Mouse (Mus musculus) limb, embryonic 11.5 days (tissue): ENCODE data around the gene Gm4858. TPM values are rescaled to one million over a fixed set of nuclear protein-coding genes. Genes with fewer than 3 reads are reported as not detected.
"Not testable (repeated sequence)": the region's sequence is repeated elsewhere in the genome, so short reads cannot be mapped to it uniquely, and the experiment has no call there.

ENCODE experiments used
- ATAC-seq: fragments of 200-750 bp; cut with Nextera tagmentation; 2 replicates; pipeline ENCODE4 v1.8.0; 2017; ENCODE audit warnings: low read depth; ENCODE audit not compliant: insufficient number of reproducible peaks, low FRiP score, low TSS enrichment
- DNase-seq: peaks from one replicate; pipeline ENCODE4 v3.0.0-alpha.2; 2015; ENCODE audit warnings: low spot score
- H3K27ac ChIP-seq: fragments of 300-500 bp; sonication (generic); replicated peaks from 2 replicates; pipeline ENCODE4 v1.5.1; 2014; ENCODE audit warnings: low read depth, mild to moderate bottlenecking, low read length
- H3K27me3 ChIP-seq: fragments of 300-500 bp; sonication (generic); 2 replicates; pipeline ENCODE4 v1.6.1; 2014; ENCODE audit warnings: mild to moderate bottlenecking, low read length, mixed read lengths; ENCODE audit not compliant: control insufficient read depth, insufficient read depth
- H3K36me3 ChIP-seq: fragments of 300-500 bp; sonication (generic); 2 replicates; pipeline ENCODE4 v1.6.1; 2014; ENCODE audit warnings: mild to moderate bottlenecking, low read length, moderate library complexity, mixed read lengths; ENCODE audit not compliant: control insufficient read depth, insufficient read depth
- H3K4me1 ChIP-seq: fragments of 300-500 bp; sonication (generic); 2 replicates; pipeline ENCODE4 v1.6.1; 2014; ENCODE audit warnings: low read length, mixed read lengths; ENCODE audit not compliant: control insufficient read depth, insufficient read depth
- H3K4me2 ChIP-seq: fragments of 300-500 bp; sonication (generic); 2 replicates; pipeline ENCODE4 v1.6.1; 2014; ENCODE audit warnings: low read depth, mild to moderate bottlenecking, moderate library complexity; ENCODE audit not compliant: severe bottlenecking
- H3K4me3 ChIP-seq: fragments of 300-500 bp; sonication (generic); 2 replicates; pipeline ENCODE4 v1.5.1; 2014; ENCODE audit warnings: low read depth, low read length
- H3K9ac ChIP-seq: fragments of 300-500 bp; sonication (generic); 2 replicates; pipeline ENCODE4 v1.6.1; 2014; ENCODE audit warnings: mild to moderate bottlenecking, low read length
- H3K9me3 ChIP-seq: fragments of 300-500 bp; sonication (generic); 2 replicates; pipeline ENCODE4 v1.6.1; 2016; ENCODE audit warnings: low read length; ENCODE audit not compliant: control insufficient read depth
- WGBS: fragments of 180-500 bp; shearing (Covaris S2); extraction: QIAGEN DNeasy Blood & Tissue Kit; methylation state at CpG from one replicate; pipeline ENCODE4 v1.1.7; 2014; 5-methylcytosine and 5-hydroxymethylcytosine counted together
- polyA plus RNA-seq: library from polyadenylated mRNA; unstranded; fragments of >200 nt; fragmentation: Nextera tagmentation; extraction: Ambion mirVana; gene quantifications from 2 replicates; pipeline ENCODE4 v1.2.1, GENCODE M21; 2014

Gene Gm4858
- polyA plus RNA-seq, result not detected in 2 replicates

DNA sequence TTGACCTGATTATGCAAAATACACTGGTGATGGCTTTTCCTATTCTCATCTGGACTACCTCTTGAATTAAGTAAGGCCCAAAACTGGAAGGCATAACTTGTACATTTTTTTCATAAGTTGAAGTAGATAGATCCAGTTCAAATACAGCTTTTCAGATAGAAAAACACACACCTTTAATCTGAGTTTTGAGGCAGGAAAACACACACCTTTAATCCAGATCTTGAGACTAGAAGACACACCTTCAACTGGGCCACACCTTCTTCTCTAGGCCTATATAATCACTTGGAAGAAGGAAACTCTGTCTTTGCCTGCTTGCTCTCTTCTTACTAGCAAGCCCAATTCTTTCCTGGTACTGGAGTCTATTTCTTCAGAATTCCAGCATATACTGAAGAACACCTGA lies at the start of gene Gm4858:
Gm4858 (plus strand) TSS at position 301 of the 400 bp plus-strand sequence.
- not testable (repeated sequence) for H3K4me1 ChIP-seq, H3K9ac ChIP-seq, H3K9me3 ChIP-seq, DNase-seq, H3K4me3 ChIP-seq, ATAC-seq, H3K4me2 ChIP-seq, H3K27ac ChIP-seq, H3K27me3 ChIP-seq, H3K36me3 ChIP-seq

DNA sequence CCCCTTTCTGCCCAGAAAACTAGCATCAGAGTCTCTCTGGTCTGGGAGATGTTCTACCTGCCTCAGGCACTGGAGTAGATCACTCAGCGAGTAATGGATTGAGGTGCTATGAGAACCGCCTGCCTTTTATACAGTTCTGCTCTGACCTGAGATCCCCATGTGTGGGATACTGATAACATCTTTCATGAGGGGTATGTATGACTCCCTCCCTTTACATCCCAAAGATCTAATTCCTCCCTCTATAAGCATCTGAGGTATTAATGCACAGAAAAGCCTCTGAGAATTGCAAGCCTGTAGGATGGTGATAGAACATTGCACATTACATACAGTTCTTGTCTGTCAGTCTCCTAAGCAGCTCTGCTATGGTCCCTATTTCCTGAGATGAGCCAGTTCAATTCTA lies 49.7 kb upstream of the Gm4858 start, which contains the start of gene Lce1m:
Lce1m (minus strand) TSS at position 101 of the 400 bp plus-strand sequence.
- 87% methylated on average over 2 of the region's 2 CpGs for WGBS
- Histone ChIP-seq H3K9me3 (no peaks in the 10 kb centered on the region), H3K27me3 (no peaks in the 10 kb centered on the region), H3K9ac (no peak within 1 kb of the TSS), H3K4me2 (no peak within 1 kb of the TSS), H3K4me1 (no peaks in the 10 kb centered on the region), H3K36me3 (no peaks in the 10 kb centered on the region), H3K4me3 (no peak within 1 kb of the TSS), H3K27ac (no peak within 1 kb of the TSS)
- DNase-seq (no peak), ATAC-seq (no peak)

DNA sequence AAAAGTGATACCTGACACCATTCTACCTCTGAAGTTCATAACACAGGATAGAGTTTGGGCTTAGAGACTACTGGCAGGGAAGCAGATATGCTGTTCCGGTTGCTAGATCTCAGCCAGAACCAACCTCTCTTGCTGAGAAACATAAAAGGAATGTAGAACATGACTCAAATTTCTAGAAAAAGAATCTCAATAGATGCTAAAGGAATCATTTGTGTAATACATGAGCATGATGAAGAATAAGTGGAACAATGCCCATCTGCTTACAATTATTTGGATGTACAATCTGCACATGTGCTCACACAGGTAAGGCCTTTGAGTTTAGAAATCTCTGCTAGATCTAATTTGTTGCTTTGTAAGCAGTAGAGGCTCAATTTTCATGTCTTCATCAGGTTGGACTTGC lies 47.5 kb upstream of the Gm4858 start:
- Histone ChIP-seq H3K4me2 (no peak overlapping the region), H3K9ac (no peak overlapping the region), H3K27me3 (no peaks in the 10 kb centered on the region), H3K4me3 (no peak overlapping the region), H3K27ac (no peak overlapping the region), H3K36me3 (no peaks in the 10 kb centered on the region), H3K9me3 (no peaks in the 10 kb centered on the region), H3K4me1 (no peaks in the 10 kb centered on the region)
- no peak for ATAC-seq
- no peak for DNase-seq
- WGBS, result 91% methylated on average over 1 of the region's 1 CpGs

DNA sequence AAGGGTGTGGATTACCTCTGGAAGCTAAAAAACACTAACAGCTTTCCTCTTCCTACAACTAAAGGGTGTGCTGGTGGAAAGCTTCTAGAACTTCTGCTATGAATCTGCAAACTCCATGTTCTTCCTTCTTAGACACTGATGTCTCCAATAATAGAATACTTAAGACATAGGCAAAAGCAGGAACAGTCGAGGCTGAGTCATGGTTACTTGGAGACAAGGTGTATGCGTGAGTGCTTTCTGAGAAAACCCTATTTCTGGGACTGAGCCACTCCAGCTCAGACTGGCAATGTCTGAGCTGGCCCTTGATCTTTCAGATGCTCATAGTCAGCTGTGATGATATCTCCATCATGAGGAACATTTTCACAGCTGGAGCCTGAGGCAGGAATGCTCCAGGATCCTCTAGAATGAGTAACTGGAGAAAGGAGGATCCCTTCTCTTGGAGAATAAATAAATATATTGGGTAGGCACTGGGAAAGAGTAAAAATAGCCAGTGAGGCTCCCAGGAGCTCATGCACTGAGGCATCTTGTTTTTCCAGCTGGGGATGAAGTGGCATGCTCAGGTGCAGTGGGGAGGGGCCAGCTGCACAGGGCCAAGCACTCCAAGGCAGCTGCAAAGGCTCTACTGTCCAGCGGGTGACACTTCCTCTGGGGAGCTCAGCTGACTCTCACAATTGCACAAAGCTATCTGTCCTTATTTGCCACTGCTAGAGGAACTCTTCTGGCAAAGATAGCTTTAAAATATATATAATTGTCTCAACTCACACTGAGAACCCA lies 45.0 kb upstream of the Gm4858 start:
- H3K36me3 ChIP-seq, result no peaks in the 10 kb centered on the region
- no peaks in the 10 kb centered on the region for H3K4me1 ChIP-seq
- no peak overlapping the region for H3K4me3 ChIP-seq
- H3K9ac ChIP-seq, result no peak overlapping the region
- no peaks in the 10 kb centered on the region for H3K27me3 ChIP-seq
- WGBS, result 77% methylated on average over 3 of the region's 3 CpGs
- no peak overlapping the region for H3K27ac ChIP-seq
- ATAC-seq (no peak), DNase-seq (no peak)
- H3K9me3 ChIP-seq, result no peaks in the 10 kb centered on the region
- no peak overlapping the region for H3K4me2 ChIP-seq

DNA sequence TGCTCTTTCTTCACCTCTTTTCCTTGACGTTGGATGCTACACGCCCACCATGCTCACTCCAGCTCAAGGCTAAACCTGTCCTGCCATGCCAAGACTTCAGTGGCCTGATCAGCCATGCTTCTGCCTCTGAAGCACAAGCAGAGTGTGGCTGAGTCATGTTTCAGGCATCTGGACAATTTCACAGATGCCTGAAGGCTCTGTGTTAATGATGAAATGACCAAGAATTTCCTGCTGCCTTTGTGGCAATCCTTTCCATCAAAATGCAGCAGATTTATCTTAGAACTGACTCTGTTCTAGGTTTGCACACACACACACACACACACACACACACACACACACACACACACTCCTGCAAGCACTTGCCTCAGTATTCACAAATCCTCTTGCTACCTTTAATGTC lies 43.1 kb upstream of the Gm4858 start:
- 79% methylated on average over 2 of the region's 2 CpGs for WGBS
- DNase-seq (no peak), ATAC-seq (no peak)

DNA sequence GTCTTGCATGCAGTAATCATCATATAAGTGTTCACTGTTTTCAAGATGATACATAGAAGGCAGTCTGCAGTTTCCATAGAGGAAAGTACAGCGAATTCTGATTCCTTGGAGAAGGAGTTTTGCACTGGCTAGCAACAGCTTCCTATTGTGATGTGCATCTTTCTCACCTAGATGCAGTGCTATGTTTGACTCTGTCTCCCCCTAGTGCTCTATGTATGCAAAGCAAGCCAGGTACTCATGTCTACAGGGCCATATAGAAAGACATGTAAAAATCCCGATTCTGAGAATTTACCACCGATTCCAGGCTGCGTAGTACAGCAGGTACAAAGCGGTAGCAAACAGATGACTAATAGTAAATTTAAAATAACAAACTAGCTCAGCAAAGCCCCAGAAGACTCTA lies 37.2 kb upstream of the Gm4858 start:
- H3K9ac ChIP-seq, result no peak overlapping the region
- 68% methylated on average over 5 of the region's 5 CpGs for WGBS
- peak; percentile 60; the same call in 1 of the 2 replicates for ATAC-seq

More for the DNA sequence above, 43.1 kb upstream of the Gm4858 start:
- no peaks in the 10 kb centered on the region for H3K9me3 ChIP-seq
- H3K27ac ChIP-seq, result no peak overlapping the region
- H3K27me3 ChIP-seq, result no peaks in the 10 kb centered on the region
- no peak overlapping the region for H3K4me2 ChIP-seq
- no peaks in the 10 kb centered on the region for H3K36me3 ChIP-seq
- no peak overlapping the region for H3K4me3 ChIP-seq
- no peak overlapping the region for H3K9ac ChIP-seq
- H3K4me1 ChIP-seq, result no peaks in the 10 kb centered on the region

DNA sequence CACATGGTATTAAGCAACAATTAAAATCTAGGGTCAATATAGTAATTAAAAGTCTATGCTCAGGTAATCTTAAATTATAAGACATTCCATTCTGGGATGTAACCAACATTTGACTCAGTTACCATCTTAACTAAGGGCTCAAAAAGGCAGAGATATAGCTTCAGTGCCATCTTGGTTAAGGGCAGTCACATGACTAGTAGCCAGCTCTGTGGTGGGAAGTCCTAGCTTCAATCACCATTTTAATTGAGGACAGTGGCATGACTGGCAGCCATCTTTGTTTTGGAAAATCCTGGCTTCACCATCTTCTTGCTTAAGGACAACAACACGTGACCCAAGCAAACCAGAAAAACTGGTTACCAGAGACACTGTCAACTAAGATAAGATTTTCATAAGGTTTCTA lies 18.4 kb upstream of the Gm4858 start:
- no peaks in the 10 kb centered on the region for H3K4me1 ChIP-seq
- H3K9me3 ChIP-seq, result no peaks in the 10 kb centered on the region
- no peak overlapping the region for H3K27ac ChIP-seq
- 93% methylated on average over 1 of the region's 1 CpGs for WGBS
- no peak for DNase-seq
- ATAC-seq, result no peak
- no peak overlapping the region for H3K9ac ChIP-seq
- no peaks in the 10 kb centered on the region for H3K27me3 ChIP-seq
- no peak overlapping the region for H3K4me2 ChIP-seq
- H3K36me3 ChIP-seq, result no peaks in the 10 kb centered on the region
- no peak overlapping the region for H3K4me3 ChIP-seq

More for the DNA sequence above, 37.2 kb upstream of the Gm4858 start:
- H3K27me3 ChIP-seq, result no peaks in the 10 kb centered on the region
- no peaks in the 10 kb centered on the region for H3K36me3 ChIP-seq
- H3K4me3 ChIP-seq, result no peak overlapping the region
- H3K4me2 ChIP-seq, result no peak overlapping the region
- DNase-seq, result peak; percentile 50
- H3K27ac ChIP-seq, result no peak overlapping the region
- no peaks in the 10 kb centered on the region for H3K4me1 ChIP-seq
- no peaks in the 10 kb centered on the region for H3K9me3 ChIP-seq

DNA sequence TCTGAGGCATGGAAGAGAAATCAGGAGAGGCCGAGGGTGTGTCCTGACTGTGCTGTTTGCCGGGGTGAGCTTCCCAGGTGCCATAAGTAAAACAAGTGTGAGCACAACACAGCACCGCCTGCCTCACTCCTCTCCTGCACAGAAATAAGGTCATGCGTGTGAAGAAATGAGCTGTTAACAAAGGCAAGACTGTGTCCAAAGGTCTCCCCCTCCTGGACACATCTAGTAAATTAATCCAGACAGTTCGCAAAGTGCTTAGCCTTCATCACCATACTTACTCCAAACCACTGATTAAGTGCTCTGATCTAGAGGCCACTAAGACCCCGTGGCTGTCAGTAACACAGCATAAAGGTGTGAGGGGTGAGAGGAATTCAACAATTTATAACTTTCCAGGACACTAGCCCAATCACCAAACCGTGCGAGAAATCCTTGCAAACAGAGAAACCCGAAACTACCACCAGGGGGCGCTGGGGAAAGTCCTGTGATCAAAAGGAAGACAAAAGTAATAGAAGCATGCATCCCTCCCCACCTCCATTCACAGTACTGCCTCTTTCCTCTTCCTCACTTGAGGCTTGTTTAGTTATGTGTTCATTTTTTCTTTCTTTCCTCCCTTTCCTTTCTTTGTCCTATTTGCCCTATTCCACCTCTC lies 15.7 kb upstream of the Gm4858 start:
- WGBS, result 54% methylated on average over 10 of the region's 10 CpGs
- Histone ChIP-seq H3K9me3 (no peaks in the 10 kb centered on the region), H3K27ac (no peak overlapping the region), H3K4me3 (no peak overlapping the region), H3K9ac (no peak overlapping the region), H3K4me1 (no peaks in the 10 kb centered on the region), H3K36me3 (no peaks in the 10 kb centered on the region), H3K27me3 (no peaks in the 10 kb centered on the region), H3K4me2 (no peak overlapping the region)
- peak; percentile 61 for DNase-seq
- no peak for ATAC-seq
